Mouse (Mus musculus) stomach, postnatal 0 days (tissue): ENCODE measurements at regions not wholly inside any gene's neighbourhood (a gene's known extent, or its start where the extent isn't known, plus 50 kb on each side); places are given as distances from the start of the nearest gene placed in this dataset.

Experiments used
- CTCF ChIP-seq: IDR thresholded peaks from 2 replicates; pipeline ENCODE4 v1.5.1; 2016; ENCODE audit warnings: antibody characterized with exemption, low read depth, mild to moderate bottlenecking, moderate library complexity
- EP300 ChIP-seq: optimal IDR thresholded peaks from 2 replicates; pipeline ENCODE3; 2016; ENCODE audit warnings: antibody characterized with exemption

GRCm38 (mm10) chr13:101625922-101626321 lies 142.1 kb downstream of the Pik3r1 start:
- TF ChIP-seq CTCF (no peak), EP300 (no peak)
